Mouse (Mus musculus): ENCODE measurements around the gene Mamdc4. TPM values are rescaled to one million over a fixed set of nuclear protein-coding genes. Genes with fewer than 3 reads are reported as not detected.
A peak's percentile ranks its signal among the peaks of the same experiment; 100 is the strongest.

Mamdc4 gene
- polyA plus RNA-seq, 1 experiment from 2014 or later: 1.9 TPM

DNA sequence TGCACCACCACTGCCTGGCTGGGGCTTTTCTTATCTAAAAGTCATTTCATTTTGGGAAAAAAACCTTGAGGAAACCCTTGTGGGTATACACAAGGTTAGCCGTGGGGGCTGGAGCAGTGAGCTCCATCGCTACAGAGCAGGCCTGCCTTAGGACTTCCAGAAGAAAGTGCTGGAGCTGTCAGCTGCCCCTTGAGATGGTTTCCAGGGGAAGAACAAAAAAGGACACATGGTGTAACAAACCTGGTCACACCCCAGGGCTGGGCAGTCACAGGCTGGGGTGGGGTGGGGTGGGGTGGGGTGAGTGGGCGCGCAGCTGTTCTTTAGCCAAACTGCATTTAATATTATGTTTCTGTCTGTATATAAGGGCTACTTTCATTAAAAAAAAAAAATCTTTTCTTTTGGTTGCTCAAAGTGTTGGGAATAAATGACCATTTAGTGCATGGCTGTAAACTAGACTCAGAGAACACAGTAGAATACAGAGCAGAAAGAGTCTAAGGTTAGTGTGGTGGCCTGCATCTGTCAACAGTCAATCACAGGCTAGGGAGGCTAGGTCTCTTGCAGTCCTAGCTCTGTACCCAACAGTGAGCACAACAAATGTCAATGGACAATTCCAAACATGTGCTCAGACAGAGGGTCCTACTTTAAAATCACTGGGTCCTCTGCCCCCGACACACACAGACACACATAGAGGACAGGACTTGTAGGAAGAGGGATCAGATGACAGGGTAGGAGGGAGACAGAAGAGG lies 22.3 kb upstream of the Mamdc4 start:
- WGBS: 94% methylated on average over 5 of the region's 5 CpGs
- Histone ChIP-seq H3K9me3 (no peaks in the 10 kb centered on the region), H3K27ac (replicated peaks) (no peak overlapping the region), H3K36me3 (replicated peaks) (peaks cover 99% of the 10 kb centered on the region), H3K4me1 (no peaks in the 10 kb centered on the region), H3K27me3 (replicated peaks; ENCODE audit: low read depth, poor library complexity, severe bottlenecking) (no peaks in the 10 kb centered on the region), H3K4me3 (no peak overlapping the region)
- DNase-seq (ENCODE audit: low spot score): no peak

GRCm38 (mm10) chr2:25591863-25592262 lies 17.2 kb upstream of the Mamdc4 start:
- DNase-seq (ENCODE audit: low spot score): no peak
- Histone ChIP-seq H3K36me3 (replicated peaks) (peaks cover 99% of the 10 kb centered on the region), H3K27me3 (replicated peaks; ENCODE audit: low read depth, poor library complexity, severe bottlenecking) (no peaks in the 10 kb centered on the region), H3K4me3 (no peak overlapping the region), H3K27ac (replicated peaks) (no peak overlapping the region), H3K9me3 (no peaks in the 10 kb centered on the region), H3K4me1 (no peaks in the 10 kb centered on the region)
- WGBS: 84% methylated on average over 2 of the region's 2 CpGs

GRCm38 (mm10) chr2:25588227-25588907 lies 13.7 kb upstream of the Mamdc4 start:
- no peaks in the 10 kb centered on the region for H3K4me1 ChIP-seq
- H3K27ac ChIP-seq (replicated peaks): no peak overlapping the region
- H3K27me3 ChIP-seq (replicated peaks; ENCODE audit: low read depth, poor library complexity, severe bottlenecking): no peaks in the 10 kb centered on the region
- no peaks in the 10 kb centered on the region for H3K9me3 ChIP-seq
- no peak for DNase-seq (ENCODE audit: low spot score)
- 93% methylated on average over 8 of the region's 8 CpGs for WGBS
- no peak overlapping the region for H3K4me3 ChIP-seq
- peaks cover 100% of the 10 kb centered on the region for H3K36me3 ChIP-seq (replicated peaks)

DNA sequence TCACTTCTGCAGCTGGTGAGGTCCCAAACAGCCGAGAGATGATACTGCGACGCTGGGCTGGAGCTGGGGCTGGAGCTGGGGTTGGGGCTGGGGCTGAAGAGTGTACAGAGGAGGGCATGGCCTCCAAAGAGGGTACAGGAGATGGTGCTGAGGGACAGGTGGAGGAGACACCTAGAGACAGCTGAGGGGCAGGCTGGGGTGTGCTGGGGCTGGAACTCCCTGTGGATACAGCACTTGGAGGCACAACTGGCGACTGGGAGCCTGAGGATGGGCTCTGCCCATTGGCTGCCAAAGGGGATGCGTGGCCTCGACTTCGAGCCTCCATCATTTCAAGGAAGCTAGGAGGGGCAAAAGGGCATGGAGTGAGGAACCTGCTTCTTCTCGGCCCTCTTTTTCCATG lies 12.6 kb upstream of the Mamdc4 start:
- WGBS: 95% methylated on average over 8 of the region's 8 CpGs
- Histone ChIP-seq H3K9me3 (no peaks in the 10 kb centered on the region), H3K36me3 (replicated peaks) (peaks cover 96% of the 10 kb centered on the region), H3K27me3 (replicated peaks; ENCODE audit: low read depth, poor library complexity, severe bottlenecking) (no peaks in the 10 kb centered on the region), H3K4me1 (peaks cover 9% of the 10 kb centered on the region), H3K4me3 (no peak overlapping the region), H3K27ac (replicated peaks) (no peak overlapping the region)
- DNase-seq (ENCODE audit: low spot score): no peak

DNA sequence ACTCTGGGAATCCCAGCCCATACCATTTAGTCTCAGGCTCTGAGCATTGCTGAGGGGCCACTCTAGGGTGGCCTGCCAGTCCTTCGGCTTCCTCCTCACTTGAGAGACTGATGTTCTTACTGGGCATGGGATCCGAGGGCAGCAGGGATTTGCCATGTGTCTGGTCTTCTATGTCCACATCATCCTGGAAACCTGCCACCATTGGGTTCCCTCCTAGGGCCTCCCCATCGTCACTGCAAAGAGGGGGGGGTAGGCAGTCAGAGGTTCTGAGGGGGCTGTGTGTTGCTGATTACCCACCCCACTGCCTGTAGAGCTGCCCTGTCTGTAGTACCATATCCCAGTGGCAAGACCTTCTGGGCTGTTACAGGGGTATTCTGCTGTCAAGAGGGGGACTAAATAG lies 11.0 kb upstream of the Mamdc4 start:
- 88% methylated on average over 3 of the region's 3 CpGs for WGBS
- no peaks in the 10 kb centered on the region for H3K9me3 ChIP-seq
- no peak for DNase-seq (ENCODE audit: low spot score)
- H3K27ac ChIP-seq (replicated peaks): no peak overlapping the region
- H3K4me3 ChIP-seq: no peak overlapping the region
- H3K4me1 ChIP-seq: peaks cover 22% of the 10 kb centered on the region
- peaks cover 79% of the 10 kb centered on the region for H3K36me3 ChIP-seq (replicated peaks)
- H3K27me3 ChIP-seq (replicated peaks; ENCODE audit: low read depth, poor library complexity, severe bottlenecking): peaks cover 8% of the 10 kb centered on the region

- Histone ChIP-seq H3K4me3 (no peak overlapping the region), H3K27ac (replicated peaks) (no peak overlapping the region), H3K27me3 (replicated peaks; ENCODE audit: low read depth, poor library complexity, severe bottlenecking) (peaks cover 16% of the 10 kb centered on the region), H3K36me3 (replicated peaks) (peaks cover 72% of the 10 kb centered on the region), H3K9me3 (no peaks in the 10 kb centered on the region), H3K4me1 (peaks cover 23% of the 10 kb centered on the region)
- 81% methylated on average over 4 of the region's 4 CpGs for WGBS
- DNase-seq (ENCODE audit: low spot score): no peak
These were observed 10.2 kb upstream of the Mamdc4 start for GRCm38 (mm10) chr2:25584856-25585255.

GRCm38 (mm10) chr2:25584152-25584551 lies 9.5 kb upstream of the Mamdc4 start:
- peaks cover 65% of the 10 kb centered on the region for H3K36me3 ChIP-seq (replicated peaks)
- DNase-seq (ENCODE audit: low spot score): no peak
- no peaks in the 10 kb centered on the region for H3K9me3 ChIP-seq
- H3K27me3 ChIP-seq (replicated peaks; ENCODE audit: low read depth, poor library complexity, severe bottlenecking): peaks cover 23% of the 10 kb centered on the region
- H3K4me3 ChIP-seq: no peak overlapping the region
- peaks cover 30% of the 10 kb centered on the region for H3K4me1 ChIP-seq
- H3K27ac ChIP-seq (replicated peaks): no peak overlapping the region
- 94% methylated on average over 3 of the region's 3 CpGs for WGBS

- Histone ChIP-seq H3K27me3 (replicated peaks; ENCODE audit: low read depth, poor library complexity, severe bottlenecking) (peaks cover 29% of the 10 kb centered on the region), H3K36me3 (replicated peaks) (peaks cover 59% of the 10 kb centered on the region), H3K4me3 (no peak overlapping the region), H3K27ac (replicated peaks) (no peak overlapping the region), H3K4me1 (peaks cover 36% of the 10 kb centered on the region), H3K9me3 (no peaks in the 10 kb centered on the region)
- no peak for DNase-seq (ENCODE audit: low spot score)
- WGBS: 60% methylated on average over 4 of the region's 4 CpGs
These were observed 8.9 kb upstream of the Mamdc4 start for GRCm38 (mm10) chr2:25583571-25583970.

DNA sequence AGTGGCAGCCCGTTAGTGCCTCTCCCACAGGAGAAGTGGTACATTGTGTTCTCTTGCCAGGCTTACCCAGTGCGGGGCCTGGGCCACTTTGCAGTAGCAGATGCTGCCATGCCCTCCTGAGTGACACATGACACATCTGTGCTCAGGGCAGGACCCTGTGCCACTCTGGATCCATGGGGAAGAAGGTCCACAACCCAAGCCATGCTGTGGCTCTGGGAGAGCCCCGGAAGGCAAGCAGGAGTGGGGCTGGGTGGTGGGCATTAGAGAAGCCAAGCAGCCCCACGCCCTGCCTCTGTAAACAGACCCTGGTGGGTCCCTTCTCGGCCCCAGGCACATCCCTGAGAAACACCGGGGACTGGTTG lies 8.5 kb upstream of the Mamdc4 start:
- Histone ChIP-seq H3K36me3 (replicated peaks) (peaks cover 54% of the 10 kb centered on the region), H3K4me3 (no peak overlapping the region), H3K27me3 (replicated peaks; ENCODE audit: low read depth, poor library complexity, severe bottlenecking) (peaks cover 33% of the 10 kb centered on the region), H3K27ac (replicated peaks) (no peak overlapping the region), H3K4me1 (peaks cover 41% of the 10 kb centered on the region), H3K9me3 (no peaks in the 10 kb centered on the region)
- 87% methylated on average over 6 of the region's 6 CpGs for WGBS
- DNase-seq (ENCODE audit: low spot score): no peak

DNA sequence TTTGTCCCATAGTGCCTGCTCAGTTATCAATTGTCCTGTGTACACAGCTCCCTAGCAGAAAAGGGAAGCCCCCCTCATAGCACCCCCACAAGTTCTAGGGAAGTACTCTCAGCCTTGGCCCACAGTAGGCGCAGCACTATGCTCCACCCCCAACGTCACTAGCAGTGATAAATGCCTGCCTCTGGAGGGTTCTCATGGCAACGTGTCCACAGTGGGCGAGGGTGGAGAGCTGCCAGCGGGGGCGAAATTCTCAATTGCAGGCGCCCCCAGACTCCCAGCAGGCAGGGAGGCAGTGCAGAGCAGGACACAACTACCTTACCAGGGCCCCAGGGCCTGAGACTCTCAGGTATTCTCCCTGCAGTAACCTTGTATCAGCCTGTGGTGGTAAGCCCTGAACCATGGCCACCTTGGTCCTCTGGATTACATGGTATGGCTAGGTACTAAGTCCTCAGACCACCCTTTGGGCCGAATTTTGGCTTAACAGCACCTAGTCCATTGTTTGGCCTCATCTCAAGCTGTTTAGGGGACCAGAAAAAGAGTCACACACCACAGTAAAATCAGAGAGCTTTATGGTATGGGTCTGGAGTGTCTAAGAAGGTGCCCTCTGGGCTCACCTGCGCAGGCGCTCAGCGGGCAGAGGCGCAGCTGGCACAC lies 7.9 kb upstream of the Mamdc4 start:
- H3K4me1 ChIP-seq: peaks cover 46% of the 10 kb centered on the region
- H3K9me3 ChIP-seq: no peaks in the 10 kb centered on the region
- DNase-seq (ENCODE audit: low spot score): peak; percentile 13
- H3K27me3 ChIP-seq (replicated peaks; ENCODE audit: low read depth, poor library complexity, severe bottlenecking): peaks cover 39% of the 10 kb centered on the region
- H3K27ac ChIP-seq (replicated peaks): no peak overlapping the region
- no peak overlapping the region for H3K4me3 ChIP-seq
- 62% methylated on average over 12 of the region's 12 CpGs for WGBS
- peaks cover 49% of the 10 kb centered on the region for H3K36me3 ChIP-seq (replicated peaks)

- Histone ChIP-seq H3K27me3 (replicated peaks; ENCODE audit: low read depth, poor library complexity, severe bottlenecking) (peaks cover 45% of the 10 kb centered on the region), H3K9me3 (no peaks in the 10 kb centered on the region), H3K4me1 (peaks cover 53% of the 10 kb centered on the region), H3K36me3 (replicated peaks) (peaks cover 42% of the 10 kb centered on the region), H3K4me3 (peak overlapping the region; percentile 51; the same call in 1 of the 2 replicates), H3K27ac (replicated peaks) (no peak overlapping the region)
- no peak for DNase-seq (ENCODE audit: low spot score)
- 42% methylated on average over 6 of the region's 6 CpGs for WGBS
These were observed 7.3 kb upstream of the Mamdc4 start for GRCm38 (mm10) chr2:25581901-25582301.

GRCm38 (mm10) chr2:25581294-25581864 lies 6.7 kb upstream of the Mamdc4 start, which contains the start of gene Ajm1:
TSS of gene Ajm1 (minus strand) at chr2:25581757.
- Histone ChIP-seq H3K27ac (replicated peaks) (no peak within 1 kb of the TSS; the same call in 1 of the 2 replicates), H3K9me3 (no peaks in the 10 kb centered on the region), H3K4me1 (peaks cover 57% of the 10 kb centered on the region), H3K4me3 (peak within 1 kb of the TSS; percentile 51), H3K27me3 (replicated peaks; ENCODE audit: low read depth, poor library complexity, severe bottlenecking) (peaks cover 51% of the 10 kb centered on the region), H3K36me3 (replicated peaks) (peaks cover 37% of the 10 kb centered on the region)
- DNase-seq (ENCODE audit: low spot score): peak; percentile 74
- WGBS: 7% methylated on average over 19 of the region's 19 CpGs

Measured in embryonic facial prominence, embryonic 10.5 days (tissue).